Mouse (Mus musculus) hindbrain, postnatal 0 days (tissue): ENCODE data around the gene Gnai2. TPM values are rescaled to one million over a fixed set of nuclear protein-coding genes. Genes with fewer than 3 reads are reported as not detected.

ENCODE experiments used
- ATAC-seq: fragments of 200-750 bp; cut with Nextera tagmentation; 2 replicates; pipeline ENCODE4 v1.8.0; 2017; ENCODE audit warnings: mild to moderate bottlenecking, moderate TSS enrichment, moderate library complexity
- DNase-seq: peaks from one replicate; pipeline ENCODE4 v3.0.0-alpha.2; 2015; ENCODE audit warnings: low spot score
- H3K27ac ChIP-seq: fragments of 300-500 bp; sonication (generic); 2 replicates; pipeline ENCODE4 v1.5.1; 2014; ENCODE audit warnings: mild to moderate bottlenecking
- H3K27me3 ChIP-seq: fragments of 300-500 bp; sonication (generic); 2 replicates; pipeline ENCODE4 v1.6.1; 2014; ENCODE audit warnings: low read length, mixed read lengths; ENCODE audit not compliant: insufficient read depth
- H3K36me3 ChIP-seq: fragments of 300-500 bp; sonication (generic); 2 replicates; pipeline ENCODE4 v1.6.1; 2014; ENCODE audit warnings: low read length, mixed read lengths; ENCODE audit not compliant: insufficient read depth
- H3K4me1 ChIP-seq: fragments of 300-500 bp; sonication (generic); 2 replicates; pipeline ENCODE4 v1.6.1; 2014; ENCODE audit warnings: antibody characterized with exemption, low read length, mixed read lengths; ENCODE audit not compliant: insufficient read depth
- H3K4me2 ChIP-seq: fragments of 300-500 bp; sonication (generic); 2 replicates; pipeline ENCODE4 v1.6.1; 2014; ENCODE audit warnings: low read depth, mild to moderate bottlenecking, low read length, moderate library complexity, mixed read lengths
- H3K4me3 ChIP-seq: fragments of 300-500 bp; sonication (generic); 2 replicates; pipeline ENCODE4 v1.5.1; 2014; ENCODE audit warnings: low read length
- H3K9ac ChIP-seq: fragments of 300-500 bp; sonication (generic); replicated peaks from 2 replicates; pipeline ENCODE4 v1.6.1; 2014; ENCODE audit warnings: mild to moderate bottlenecking, low read length, moderate library complexity, mixed read lengths
- H3K9me3 ChIP-seq: fragments of 300-500 bp; sonication (generic); 2 replicates; pipeline ENCODE4 v1.6.1; 2016; ENCODE audit warnings: low read length, mixed read lengths
- CTCF ChIP-seq: IDR thresholded peaks from 2 replicates; pipeline ENCODE4 v1.5.1; 2016; ENCODE audit warnings: antibody characterized with exemption, control low read depth, low read depth
- WGBS: fragments of 180-500 bp; shearing (Covaris S2); extraction: QIAGEN DNeasy Blood & Tissue Kit; methylation state at CpG from one replicate; pipeline ENCODE4 v1.1.7; 2014; 5-methylcytosine and 5-hydroxymethylcytosine counted together
- polyA plus RNA-seq: library from polyadenylated mRNA; unstranded; fragments of >200 nt; fragmentation: Nextera tagmentation; extraction: Ambion mirVana; gene quantifications from 2 replicates; pipeline ENCODE4 v1.2.1, GENCODE M21; 2015
- total RNA-seq: library from RNA; depleted of rRNA; stranded (reverse); fragments of >200 nt; gene quantifications from 2 replicates; pipeline ENCODE4 v1.2.3, GENCODE M21; 2014

Gene Gnai2
- total and polyA plus RNA-seq, 2 experiments from 2014 or later, result 287 to 334 TPM

DNA sequence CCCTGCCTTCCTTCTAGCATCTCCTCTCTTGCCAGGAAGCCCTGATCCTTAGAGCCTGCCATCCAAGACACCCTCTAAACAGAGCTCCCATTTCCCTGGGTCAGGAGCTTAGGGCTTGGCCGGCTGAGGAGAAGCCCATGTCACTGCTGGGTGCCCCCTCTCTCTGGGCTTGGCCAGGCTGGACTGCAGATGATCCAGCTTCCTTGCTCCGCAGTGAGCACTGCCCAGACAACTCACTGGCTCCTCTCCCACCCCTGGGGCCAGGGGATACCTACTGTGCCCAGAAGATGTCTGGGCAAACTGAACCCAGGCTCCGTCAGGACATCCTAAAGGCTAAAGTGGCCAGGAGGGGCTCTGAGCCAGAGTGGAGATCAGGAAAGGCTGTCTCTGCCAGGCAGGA, 24.8 kb upstream of the Gnai2 start:
- DNase-seq, result peak; percentile 38
- Histone ChIP-seq H3K4me2 (no peak overlapping the region), H3K27me3 (no peaks in the 10 kb centered on the region), H3K9ac (peak overlapping the region; percentile 21; the same call in 1 of the 2 replicates), H3K27ac (peak overlapping the region; percentile 81), H3K4me1 (peaks cover 27% of the 10 kb centered on the region; the same call in 1 of the 2 replicates), H3K4me3 (no peak overlapping the region), H3K36me3 (no peaks in the 10 kb centered on the region), H3K9me3 (no peaks in the 10 kb centered on the region)
- ATAC-seq, result peak; percentile 46
- no peak for TF ChIP-seq CTCF
- 48% methylated on average over 3 of the region's 3 CpGs for WGBS

DNA sequence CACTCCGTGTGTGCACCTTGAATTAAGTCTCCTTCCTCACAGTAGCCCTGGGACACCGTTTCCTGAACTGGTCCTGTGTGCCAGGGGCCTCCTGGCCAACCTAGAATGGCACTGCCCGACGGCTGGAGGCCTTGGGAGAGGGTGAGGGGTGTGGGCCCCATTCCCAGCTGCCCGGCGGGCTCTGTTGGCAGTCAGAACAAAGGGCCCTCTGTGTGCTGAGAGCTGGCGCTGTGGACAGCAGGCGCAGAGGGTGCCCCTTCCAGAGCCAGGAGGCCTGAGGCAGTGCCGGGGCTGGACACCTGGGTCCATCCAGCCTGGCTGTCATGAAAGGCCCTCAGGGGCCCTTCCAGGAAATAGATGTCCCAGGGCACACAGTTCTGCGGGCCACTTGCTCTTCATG, 24.4 kb upstream of the Gnai2 start:
- H3K27ac ChIP-seq, result peak overlapping the region; percentile 81
- peaks cover 27% of the 10 kb centered on the region; the same call in 1 of the 2 replicates for H3K4me1 ChIP-seq
- no peak overlapping the region for H3K4me2 ChIP-seq
- H3K4me3 ChIP-seq, result no peak overlapping the region
- H3K9ac ChIP-seq, result peak overlapping the region; percentile 21; the same call in 1 of the 2 replicates
- H3K27me3 ChIP-seq, result no peaks in the 10 kb centered on the region
- no peak for TF ChIP-seq CTCF
- no peaks in the 10 kb centered on the region for H3K9me3 ChIP-seq
- WGBS, result 37% methylated on average over 10 of the region's 10 CpGs
- H3K36me3 ChIP-seq, result no peaks in the 10 kb centered on the region; the same call in 1 of the 2 replicates
- peak; percentile 93 for ATAC-seq
- DNase-seq, result peak; percentile 77

DNA sequence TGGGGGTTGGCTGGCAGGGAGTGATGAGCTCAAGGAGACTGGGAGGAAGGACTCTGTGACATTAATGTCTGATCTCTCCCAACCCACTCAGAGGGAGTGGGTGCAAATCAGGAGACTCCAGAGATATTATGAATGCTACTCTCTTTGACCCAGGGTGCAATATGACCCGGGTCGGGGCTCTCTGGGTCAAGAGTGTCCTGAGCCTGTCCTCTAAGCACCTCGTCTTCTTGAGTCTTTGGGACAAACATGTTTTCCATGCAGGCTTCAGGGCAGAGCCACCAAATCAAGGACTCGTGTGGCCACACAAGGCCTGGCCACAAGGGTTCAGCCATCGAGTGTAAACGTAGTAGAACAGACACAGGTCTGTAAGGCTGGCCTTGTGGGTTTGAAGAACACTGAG, 22.9 kb upstream of the Gnai2 start:
- no peaks in the 10 kb centered on the region for H3K27me3 ChIP-seq
- no peak for TF ChIP-seq CTCF
- no peak overlapping the region for H3K4me2 ChIP-seq
- H3K36me3 ChIP-seq, result no peaks in the 10 kb centered on the region; the same call in 1 of the 2 replicates
- no peak for DNase-seq
- no peaks in the 10 kb centered on the region for H3K9me3 ChIP-seq
- H3K4me3 ChIP-seq, result no peak overlapping the region
- no peak for ATAC-seq
- peaks cover 16% of the 10 kb centered on the region; the same call in 1 of the 2 replicates for H3K4me1 ChIP-seq
- 91% methylated on average over 6 of the region's 6 CpGs for WGBS
- no peak overlapping the region for H3K27ac ChIP-seq
- H3K9ac ChIP-seq, result no peak overlapping the region

DNA sequence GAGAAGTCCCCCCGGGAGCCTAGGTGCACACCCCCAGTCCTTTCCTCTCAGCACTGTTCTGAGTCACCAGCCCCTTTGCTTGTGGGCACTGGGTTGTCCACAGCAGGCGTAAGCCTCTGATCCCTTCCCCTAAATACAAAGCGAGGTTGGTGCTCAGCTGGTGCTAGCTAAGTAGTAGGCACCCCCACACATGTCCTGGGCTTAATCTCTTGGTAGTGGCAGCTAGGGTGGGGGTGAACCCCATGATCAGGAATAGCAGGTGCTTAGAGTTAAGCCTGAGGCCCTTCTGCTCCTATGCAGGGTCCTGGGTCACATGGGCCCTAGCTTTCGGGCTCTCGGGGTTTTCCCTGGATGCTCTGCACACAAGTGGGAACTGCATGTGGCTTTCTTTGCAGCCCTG, 22.0 kb upstream of the Gnai2 start:
- Histone ChIP-seq H3K4me2 (no peak overlapping the region), H3K27me3 (no peaks in the 10 kb centered on the region), H3K9me3 (no peaks in the 10 kb centered on the region), H3K9ac (no peak overlapping the region), H3K27ac (0 out of 2 replicates have a peak overlapping the region, but pooled peaks have one; percentile 3), H3K4me1 (peaks cover 14% of the 10 kb centered on the region; the same call in 1 of the 2 replicates), H3K4me3 (no peak overlapping the region), H3K36me3 (no peaks in the 10 kb centered on the region; the same call in 1 of the 2 replicates)
- DNase-seq, result no peak
- WGBS, result 72% methylated on average over 5 of the region's 5 CpGs
- no peak for ATAC-seq
- no peak for TF ChIP-seq CTCF

DNA sequence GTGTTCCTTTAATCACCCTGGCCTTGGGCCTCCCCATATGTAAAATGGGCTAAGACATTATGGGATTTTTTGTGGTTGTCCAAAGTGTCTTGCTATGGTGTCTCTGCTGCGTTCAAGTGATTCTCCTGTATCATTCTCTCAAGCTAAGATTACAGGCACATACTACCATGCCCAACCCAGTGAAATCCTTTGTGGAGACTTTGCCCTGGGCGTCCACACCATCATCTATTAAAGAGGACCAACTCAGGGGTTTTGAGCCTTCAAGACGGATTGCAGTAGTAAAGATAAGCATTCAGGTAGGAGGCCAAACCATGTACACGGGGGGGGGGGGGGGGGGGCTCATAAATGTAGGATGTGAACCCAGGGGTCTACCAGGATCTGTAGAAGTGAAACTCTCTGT, 19.4 kb upstream of the Gnai2 start:
- no peaks in the 10 kb centered on the region for H3K27me3 ChIP-seq
- H3K4me1 ChIP-seq, result peaks cover 15% of the 10 kb centered on the region; the same call in 1 of the 2 replicates
- no peak for TF ChIP-seq CTCF
- ATAC-seq (no peak), DNase-seq (no peak)
- H3K4me2 ChIP-seq, result no peak overlapping the region
- no peaks in the 10 kb centered on the region for H3K9me3 ChIP-seq
- 88% methylated on average over 4 of the region's 4 CpGs for WGBS
- H3K27ac ChIP-seq, result no peak overlapping the region
- no peaks in the 10 kb centered on the region; the same call in 1 of the 2 replicates for H3K36me3 ChIP-seq
- H3K4me3 ChIP-seq, result no peak overlapping the region
- H3K9ac ChIP-seq, result no peak overlapping the region

DNA sequence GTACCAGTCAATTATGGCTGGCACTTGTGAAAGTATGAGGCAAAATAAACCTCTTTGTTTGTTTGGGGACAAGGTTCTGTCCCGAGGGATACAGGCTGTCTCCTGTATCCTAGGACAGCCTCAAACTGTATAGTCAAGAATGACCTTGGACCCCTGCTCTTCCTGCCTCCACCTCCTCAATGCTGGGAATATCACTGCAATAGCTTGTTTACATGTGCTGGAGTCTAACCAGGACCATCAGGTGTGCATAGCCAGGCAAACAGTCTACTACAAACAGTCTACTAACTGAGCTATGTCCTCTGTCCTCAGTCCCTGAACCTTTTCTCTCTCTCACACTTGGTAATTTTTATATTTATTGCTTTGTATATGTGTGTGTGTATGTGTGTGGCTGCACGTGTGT, 18.3 kb upstream of the Gnai2 start:
- TF ChIP-seq CTCF, result no peak
- no peak for DNase-seq
- no peak overlapping the region for H3K4me3 ChIP-seq
- no peak for ATAC-seq
- peaks cover 12% of the 10 kb centered on the region; the same call in 1 of the 2 replicates for H3K4me1 ChIP-seq
- H3K9ac ChIP-seq, result no peak overlapping the region
- H3K36me3 ChIP-seq, result no peaks in the 10 kb centered on the region; the same call in 1 of the 2 replicates
- no peak overlapping the region for H3K4me2 ChIP-seq
- H3K9me3 ChIP-seq, result no peaks in the 10 kb centered on the region
- H3K27me3 ChIP-seq, result no peaks in the 10 kb centered on the region
- 82% methylated on average over 2 of the region's 2 CpGs for WGBS
- H3K27ac ChIP-seq, result no peak overlapping the region

DNA sequence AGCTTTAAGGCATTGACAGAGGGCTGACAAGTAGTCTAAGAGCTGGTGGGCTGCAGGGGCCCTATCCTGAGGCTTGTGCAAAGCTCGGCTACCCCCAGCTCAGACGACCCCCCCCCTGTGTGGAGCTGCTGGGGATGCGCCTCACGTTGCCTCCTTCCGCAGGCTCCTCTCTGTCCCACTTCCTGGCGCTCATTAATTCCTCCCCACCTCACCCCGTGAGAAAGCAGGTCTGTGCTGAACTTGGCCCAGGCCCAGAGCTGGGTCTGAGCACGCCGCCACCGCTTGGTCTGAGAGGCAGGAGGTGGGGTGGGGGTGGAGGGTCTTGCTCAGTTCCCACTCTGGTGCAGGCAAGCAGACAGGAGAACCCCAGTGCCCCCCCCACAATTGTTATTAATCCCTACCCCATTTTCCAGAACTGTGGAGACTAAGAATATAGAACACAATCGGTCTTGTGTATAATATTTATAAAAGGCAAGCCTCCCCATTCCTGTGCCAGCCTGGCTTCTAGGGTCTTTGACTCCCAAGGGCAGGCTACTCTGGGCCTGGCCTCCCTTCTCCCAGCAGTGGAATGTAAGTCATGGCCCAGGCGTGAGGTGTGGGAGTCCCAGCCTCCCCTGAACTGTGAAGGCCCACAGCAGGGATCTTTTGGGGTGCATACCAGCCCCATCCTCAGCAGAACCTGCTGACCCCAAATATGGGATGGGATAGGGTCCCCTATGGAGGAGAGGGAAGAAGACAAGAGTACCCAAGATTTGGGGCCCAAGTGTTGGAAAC, 15.7 kb upstream of the Gnai2 start:
- Histone ChIP-seq H3K27ac (peak overlapping the region; percentile 75), H3K27me3 (no peaks in the 10 kb centered on the region), H3K36me3 (no peaks in the 10 kb centered on the region; the same call in 1 of the 2 replicates), H3K4me3 (no peak overlapping the region), H3K9me3 (no peaks in the 10 kb centered on the region), H3K4me2 (no peak overlapping the region), H3K4me1 (peaks cover 12% of the 10 kb centered on the region; the same call in 1 of the 2 replicates), H3K9ac (no peak overlapping the region; the same call in 1 of the 2 replicates)
- 16% methylated on average over 12 of the region's 12 CpGs for WGBS
- no peak for TF ChIP-seq CTCF
- DNase-seq (peak; percentile 76), ATAC-seq (peak; percentile 87)
